Mouse (Mus musculus) embryonic stem cell, embryonic (primary cell): ENCODE data around the gene Mob1b.

ENCODE experiments used
- CTCF ChIA-PET, 4 experiments: fragments of 300-600 bp in 2 of 4; fragments of 350-600 bp in 2 of 4; sonication (Branson Sonifier 250); formaldehyde crosslinking; loops; one replicate each; lab custom pipeline; 2022; ENCODE audit warnings: inconsistent platforms in 2 of 4; lab: Charles Lee
- POLR2A ChIA-PET, 4 experiments: fragments of 300-600 bp in 2 of 4; fragments of 350-600 bp in 2 of 4; sonication (Branson Sonifier 250); formaldehyde crosslinking; loops; one replicate each; lab custom pipeline; 2022; ENCODE audit warnings: antibody characterized with exemption in 4 of 4, inconsistent platforms in 1 of 4; lab: Charles Lee

The Mob1b gene

DNA sequence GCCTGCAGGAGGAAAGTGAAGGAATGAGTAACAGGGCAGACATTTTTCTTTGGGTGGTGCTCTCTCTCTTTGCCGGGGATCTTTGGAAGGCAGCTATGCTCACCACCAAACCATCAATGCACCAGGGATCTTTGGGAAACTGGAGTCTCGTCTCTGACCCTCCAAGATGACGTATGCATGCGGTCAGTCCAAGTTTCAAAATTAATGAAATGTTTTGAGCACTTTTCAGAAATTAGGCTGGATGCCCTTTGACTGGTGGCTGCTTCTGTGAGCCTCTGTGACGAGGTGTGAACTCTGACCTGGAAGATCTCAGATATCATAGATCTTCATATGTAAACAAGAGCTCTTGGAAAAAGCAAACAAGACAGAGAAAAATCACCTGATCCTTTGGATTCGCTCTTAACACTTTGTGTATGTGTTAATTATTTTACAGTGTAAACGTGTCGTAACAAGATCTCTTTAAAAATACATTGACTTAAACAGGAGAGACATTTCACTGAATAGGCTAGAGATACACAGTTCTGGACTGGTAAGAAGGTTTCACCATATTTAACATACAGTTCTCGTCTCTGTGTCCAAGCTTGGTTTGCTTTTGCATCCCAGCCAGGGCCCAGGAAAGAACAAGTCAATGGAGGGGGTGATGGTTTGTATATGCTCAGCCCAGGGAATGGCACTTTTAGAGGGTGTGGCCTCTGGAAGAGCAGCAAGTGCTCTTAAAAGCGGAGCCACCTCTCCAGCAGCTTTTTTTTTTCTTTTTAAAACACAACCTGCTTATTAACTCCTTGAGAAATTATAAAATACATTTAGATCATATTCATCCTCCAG lies 29.8 kb upstream of the Mob1b start:
- POLR2A ChIA-PET, result interaction anchor here in 3 of 4 experiments (1.3 to 2.9 kb wide), 5 partner anchors 21 to 35 kb away, joined by 3 to 12 read pairs (median 3); partner anchors contain the start of gene Mob1b (in 2 of the 3)
- CTCF ChIA-PET, result interaction anchor here in 1 of 4 experiments (1.2 kb wide), 1 partner anchor 8 kb away, joined by 3 read pairs; no protein-coding TSS in a partner anchor

DNA sequence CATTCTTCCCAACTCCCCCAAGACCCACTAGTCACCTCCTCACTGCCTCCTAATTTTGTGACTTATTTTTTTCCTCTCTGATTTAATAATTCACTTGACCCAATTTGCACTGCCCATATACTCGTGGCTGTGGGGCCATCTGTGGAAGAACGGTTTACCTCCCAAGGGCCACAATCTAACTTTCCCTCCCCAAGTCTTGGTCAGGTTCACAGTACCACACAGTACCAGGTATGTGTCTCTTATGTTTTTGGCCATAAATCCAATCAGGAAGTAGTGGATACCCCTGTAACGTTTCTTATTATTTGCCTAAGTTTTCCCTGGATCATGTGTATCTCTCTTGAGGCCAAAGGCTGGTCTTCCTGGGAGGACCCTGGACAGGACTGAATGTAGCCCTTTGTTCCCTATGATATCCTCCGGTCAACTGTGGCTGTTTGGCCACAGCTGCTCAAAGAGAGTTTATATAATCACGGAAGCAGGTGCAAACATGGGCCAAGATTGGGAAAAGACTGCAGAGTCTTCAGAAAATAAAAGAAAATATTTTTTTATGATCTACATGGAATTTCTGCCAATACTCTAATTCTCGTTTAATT lies 29.1 kb upstream of the Mob1b start:
- CTCF ChIA-PET, result interaction anchor here in 1 of 4 experiments (0.6 kb wide), 1 partner anchor 327 kb away, joined by 3 read pairs; no protein-coding TSS in a partner anchor
- POLR2A ChIA-PET, result interaction anchor here in 1 of 4 experiments (1.8 kb wide), 1 partner anchor 29 kb away, joined by 7 read pairs; the partner anchor contains the start of gene Mob1b

DNA sequence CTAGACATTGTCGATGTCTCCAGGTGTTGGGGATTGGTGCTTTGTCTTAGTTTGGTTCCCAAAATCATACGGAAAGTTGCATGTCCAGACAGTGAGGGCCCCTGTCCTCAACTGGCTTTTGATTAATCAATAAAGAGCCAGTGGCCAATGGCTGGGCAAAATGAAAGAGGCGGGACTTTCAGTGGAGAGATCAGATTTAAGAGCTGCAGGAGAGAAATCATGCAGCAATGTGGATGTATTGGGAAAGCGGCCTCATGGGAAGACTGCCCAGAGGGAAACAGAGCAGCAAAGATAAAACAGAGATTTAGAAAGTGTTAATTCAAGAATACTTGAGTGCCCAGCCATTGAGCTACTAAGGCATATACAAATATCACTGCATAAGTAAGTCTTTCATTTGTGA lies 28.1 kb upstream of the Mob1b start:
- ChIA-PET POLR2A (interaction anchor here in 1 of 4 experiments (1.2 to 2.0 kb wide), 3 partner anchors 28 to 93 kb away, joined by 3 to 7 read pairs (median 4); partner anchors contain the start of gene Mob1b), CTCF (interaction anchor here in 2 of 4 experiments (0.6 to 1.3 kb wide), 2 partner anchors 55 to 174 kb away, joined by 3 to 8 read pairs; no protein-coding TSS in a partner anchor)

DNA sequence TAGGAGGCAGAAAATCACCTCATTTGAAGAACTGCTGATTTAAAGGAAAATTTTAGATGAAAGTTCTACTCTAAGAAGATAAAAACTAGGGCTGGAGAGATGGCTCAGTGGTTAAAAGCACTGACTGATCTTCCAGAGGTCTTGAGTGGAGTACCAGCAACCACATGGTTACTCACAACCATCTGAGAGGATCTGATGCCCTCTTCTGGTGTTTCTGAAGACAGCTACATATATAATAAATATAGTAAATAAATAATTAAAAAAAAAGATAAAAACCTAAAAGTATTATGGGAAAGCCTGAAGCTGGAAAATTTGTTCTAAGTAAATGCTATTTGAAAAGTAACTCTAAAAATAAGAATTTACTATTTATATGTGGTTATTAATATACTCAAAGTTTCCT lies 27.6 kb upstream of the Mob1b start:
- POLR2A ChIA-PET, result interaction anchor here in 1 of 4 experiments (1.2 to 2.0 kb wide), 3 partner anchors 28 to 94 kb away, joined by 3 to 7 read pairs (median 4); partner anchors contain the start of gene Mob1b
- CTCF ChIA-PET, result interaction anchor here in 3 of 4 experiments (0.6 to 1.3 kb wide), 4 partner anchors 56 to 807 kb away, joined by 3 to 8 read pairs (median 4); no protein-coding TSS in a partner anchor

DNA sequence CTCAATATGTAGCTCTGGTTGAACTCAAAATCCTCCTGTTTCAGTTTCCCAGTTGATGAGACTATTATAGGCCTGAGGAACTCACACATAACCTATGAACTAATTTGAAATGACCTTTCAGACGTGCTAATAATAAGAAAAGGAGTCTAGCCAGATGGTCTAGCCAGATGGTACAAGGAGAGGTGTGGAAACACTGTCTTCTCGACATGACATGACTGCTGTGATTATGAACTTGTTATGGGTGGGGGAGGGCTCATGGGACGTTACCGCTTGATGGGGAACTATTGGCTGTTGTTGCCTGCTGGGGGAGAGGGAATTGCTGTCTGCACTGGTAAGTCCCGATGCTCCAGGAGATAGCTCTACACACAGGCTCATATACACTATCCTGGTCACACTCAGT lies 23.4 kb upstream of the Mob1b start:
- POLR2A ChIA-PET, result interaction anchor here in 2 of 4 experiments (0.6 to 1.6 kb wide), 2 partner anchors 23 kb away, joined by 3 to 4 read pairs; partner anchors contain the start of gene Mob1b (in 2 of the 2)
- CTCF ChIA-PET, result no interaction called here

DNA sequence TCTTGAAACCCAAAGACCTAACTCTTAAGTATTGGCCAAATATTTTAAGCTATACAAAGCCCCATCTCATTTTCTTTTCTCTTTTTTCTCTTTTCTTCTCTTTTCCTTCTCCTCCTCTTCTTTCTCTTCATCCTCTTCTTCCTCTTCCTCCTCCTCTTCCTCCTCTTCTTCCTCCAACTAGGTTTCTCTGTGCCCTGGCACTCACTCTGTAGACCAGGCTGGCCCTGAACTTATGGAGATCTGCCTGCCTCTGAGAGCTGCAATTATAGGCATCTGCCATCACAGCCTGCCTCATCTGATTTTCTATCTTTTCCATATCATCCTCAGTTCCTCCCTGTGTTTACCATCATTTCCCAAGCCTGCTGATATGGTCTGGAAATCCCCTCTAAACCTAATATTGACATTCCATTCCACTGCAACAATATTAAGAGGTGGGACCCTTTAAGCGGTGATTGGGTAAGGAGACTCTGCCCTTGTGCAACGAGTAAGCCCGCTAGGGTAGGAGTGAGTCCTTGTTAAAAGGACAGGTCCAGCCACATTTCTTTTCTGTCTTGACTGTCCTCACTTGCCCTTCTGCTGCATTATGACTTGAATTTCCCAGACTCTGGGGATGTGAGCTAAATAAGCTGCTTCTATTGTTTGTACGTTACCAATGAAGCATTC lies 21.3 kb upstream of the Mob1b start:
- POLR2A ChIA-PET, result interaction anchor here in 1 of 4 experiments (5.7 kb wide), 1 partner anchor 21 kb away, joined by 20 read pairs; the partner anchor contains the start of gene Mob1b
- CTCF ChIA-PET, result interaction anchor here in 2 of 4 experiments (0.6 to 0.8 kb wide), 2 partner anchors 9 to 57 kb away, joined by 3 read pairs; no protein-coding TSS in a partner anchor

DNA sequence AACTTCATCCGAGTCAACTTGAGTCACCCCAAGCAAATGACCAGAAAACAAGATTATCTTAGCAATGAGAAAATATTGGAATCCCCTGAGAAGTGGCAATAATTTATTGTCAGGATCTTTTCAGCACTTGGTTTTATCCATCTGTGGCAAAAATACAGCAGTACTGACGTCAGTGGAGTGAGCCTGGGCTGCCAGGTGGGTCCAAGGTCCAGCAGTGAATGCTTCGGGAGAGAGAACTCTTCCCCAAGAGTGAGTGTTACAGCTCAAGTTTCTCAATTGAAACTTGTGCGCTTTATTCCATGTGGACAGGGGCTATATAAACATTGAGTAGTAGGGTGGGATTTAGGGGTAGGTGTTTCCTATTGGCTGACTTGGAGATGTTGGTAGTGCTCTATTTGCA lies 18.6 kb upstream of the Mob1b start:
- CTCF ChIA-PET, result interaction anchor here in 1 of 4 experiments (0.7 kb wide), 1 partner anchor 226 kb away, joined by 3 read pairs; no protein-coding TSS in a partner anchor
- POLR2A ChIA-PET, result interaction anchor here in 3 of 4 experiments (0.7 to 5.7 kb wide), 6 partner anchors 10 to 39 kb away, joined by 3 to 20 read pairs (median 4); partner anchors contain the start of gene Mob1b (in 3 of the 3)

DNA sequence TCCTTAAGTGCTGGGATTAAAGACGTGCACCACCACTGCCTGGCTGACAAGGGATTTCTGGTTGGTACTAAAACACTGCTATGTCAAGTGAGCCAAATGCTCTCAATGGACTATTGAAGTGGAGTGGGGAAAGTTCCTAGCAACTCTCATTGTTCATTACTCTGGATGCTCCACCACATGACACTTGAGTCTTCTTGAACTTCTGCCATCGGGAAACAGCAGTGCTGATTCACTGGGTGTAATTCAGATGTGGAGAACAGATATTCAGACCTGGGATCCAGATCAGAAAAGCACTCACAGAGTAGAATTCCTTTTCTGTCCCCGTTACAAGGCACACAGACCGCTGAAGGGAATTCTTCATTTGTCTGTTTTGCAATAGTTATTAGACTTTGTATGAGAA lies 17.1 kb upstream of the Mob1b start:
- CTCF ChIA-PET, result no interaction called here

DNA sequence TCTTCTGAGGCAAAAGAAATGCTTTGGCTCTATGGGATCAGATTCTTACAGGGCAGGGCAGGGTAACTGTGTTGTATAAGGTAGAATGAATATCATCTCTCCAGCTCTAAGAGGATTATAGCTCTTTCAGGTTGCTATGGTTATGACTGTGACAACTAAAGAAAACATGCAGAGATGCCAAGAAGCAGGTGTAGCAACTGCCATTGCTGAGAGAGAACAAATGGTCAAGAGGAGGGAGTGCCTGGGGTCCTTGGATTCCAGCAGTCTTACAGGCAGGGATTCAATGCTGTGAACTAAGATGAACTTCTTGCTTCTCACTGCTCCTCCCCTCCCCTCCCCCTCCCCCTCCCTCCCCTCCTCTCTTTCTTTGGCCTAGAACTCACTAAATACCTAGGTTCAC lies 9.5 kb upstream of the Mob1b start:
- POLR2A ChIA-PET, result interaction anchor here in 3 of 4 experiments (0.6 to 2.4 kb wide), 10 partner anchors 9 to 157 kb away, joined by 3 to 17 read pairs (median 3); partner anchors contain the start of genes Mob1b (in 3 of the 3), Dck (in 2 of the 3), Grsf1 (in 1 of the 3) and Utp3 (in 1 of the 3)

More for the DNA sequence above, 17.1 kb upstream of the Mob1b start:
- POLR2A ChIA-PET, result interaction anchor here in 1 of 4 experiments (5.7 kb wide), 1 partner anchor 17 kb away, joined by 20 read pairs; the partner anchor contains the start of gene Mob1b

DNA sequence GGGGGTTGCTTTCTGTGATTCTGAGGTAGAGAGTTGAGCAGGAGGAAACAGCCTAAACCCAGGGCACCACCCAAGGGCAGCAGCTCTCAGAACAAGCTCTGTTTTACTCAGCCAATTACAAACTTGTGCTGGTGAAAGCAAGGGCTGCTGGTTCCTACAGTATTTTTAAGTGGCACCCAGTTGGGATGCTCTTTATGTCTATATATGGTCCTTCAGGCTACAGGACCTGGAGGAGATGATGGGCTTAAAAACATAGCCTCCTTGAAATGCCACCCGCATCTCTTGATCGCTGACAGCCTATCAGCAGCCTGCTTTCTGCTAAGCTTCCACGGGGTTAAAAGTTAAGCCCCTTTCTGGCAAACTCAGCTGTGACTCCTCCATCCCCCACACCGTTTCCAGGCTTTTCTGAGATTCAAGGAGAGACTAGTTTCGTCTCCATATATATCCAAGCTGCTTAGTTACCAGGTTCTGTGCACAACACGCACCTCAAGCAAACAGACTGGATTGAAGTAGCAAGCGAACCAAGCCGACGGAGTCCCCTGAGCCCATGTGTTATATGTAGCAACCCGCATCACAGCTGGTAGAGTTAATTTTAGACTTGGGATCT lies 8.9 kb upstream of the Mob1b start:
- POLR2A ChIA-PET, result interaction anchor here in 3 of 4 experiments (0.6 to 2.4 kb wide), 14 partner anchors 8 to 158 kb away, joined by 3 to 17 read pairs (median 3); partner anchors contain the start of genes Mob1b (in 3 of the 3), Dck (in 2 of the 3), Utp3 (in 2 of the 3) and Grsf1 (in 1 of the 3)

More for the DNA sequence above, 9.5 kb upstream of the Mob1b start:
- CTCF ChIA-PET, result interaction anchor here in 1 of 4 experiments (1.3 kb wide), 1 partner anchor 22 kb away, joined by 4 read pairs; no protein-coding TSS in a partner anchor

DNA sequence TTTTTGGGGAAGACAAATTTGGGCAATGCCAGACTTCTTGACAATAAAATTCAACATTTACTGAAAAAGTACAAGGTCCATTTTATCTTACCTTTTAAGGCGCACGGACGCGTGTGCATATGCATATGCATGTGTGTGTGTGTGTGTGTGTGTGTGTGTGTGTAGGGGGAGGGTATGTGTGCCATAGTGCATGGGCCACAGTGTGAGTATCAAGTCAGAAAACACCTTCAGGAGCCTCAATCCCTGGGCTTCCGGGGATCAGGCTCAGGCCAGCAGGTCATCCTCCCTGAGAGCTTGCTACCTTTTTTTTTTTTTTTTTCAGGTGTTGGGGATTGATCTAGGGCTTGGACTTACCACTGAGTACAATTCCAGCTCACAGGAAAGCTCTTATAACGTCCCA lies 8.3 kb upstream of the Mob1b start:
- CTCF ChIA-PET, result interaction anchor here in 2 of 4 experiments (1.1 to 1.3 kb wide), 2 partner anchors 23 kb away, joined by 4 to 5 read pairs; no protein-coding TSS in a partner anchor
- POLR2A ChIA-PET, result interaction anchor here in 3 of 4 experiments (0.6 to 2.4 kb wide), 7 partner anchors 8 to 158 kb away, joined by 3 to 17 read pairs (median 4); partner anchors contain the start of genes Mob1b (in 2 of the 3) and Utp3 (in 1 of the 3)

More for the DNA sequence above, 8.9 kb upstream of the Mob1b start:
- CTCF ChIA-PET, result interaction anchor here in 2 of 4 experiments (1.1 to 1.3 kb wide), 2 partner anchors 22 kb away, joined by 4 to 5 read pairs; no protein-coding TSS in a partner anchor

DNA sequence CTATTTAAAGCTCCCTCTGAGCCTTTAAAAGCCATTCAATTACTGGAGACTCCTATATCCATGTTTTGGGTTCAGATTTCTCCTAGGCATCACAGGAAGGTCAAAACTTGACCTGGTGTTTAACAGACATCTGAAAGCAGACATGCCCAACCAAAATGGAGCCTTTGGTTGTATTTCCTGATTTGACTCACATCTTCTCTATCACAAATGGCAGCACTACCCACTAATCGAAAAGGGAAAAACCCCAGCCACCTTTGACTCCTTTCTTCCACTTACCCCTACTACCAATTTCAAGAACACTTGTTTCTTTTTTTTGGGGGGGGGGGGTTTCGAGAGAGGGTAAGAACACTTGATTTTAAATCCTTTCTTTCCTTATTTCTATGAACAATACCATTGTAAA lies 3.7 kb upstream of the Mob1b start:
- ChIA-PET CTCF (interaction anchor here in 1 of 4 experiments (0.7 kb wide), 1 partner anchor 17 kb away, joined by 3 read pairs; no protein-coding TSS in a partner anchor), POLR2A (interaction anchor here in 2 of 4 experiments (0.6 to 1.9 kb wide), 3 partner anchors 8 to 48 kb away, joined by 3 to 6 read pairs (median 3); partner anchors contain the start of gene Dck (in 1 of the 2))

DNA sequence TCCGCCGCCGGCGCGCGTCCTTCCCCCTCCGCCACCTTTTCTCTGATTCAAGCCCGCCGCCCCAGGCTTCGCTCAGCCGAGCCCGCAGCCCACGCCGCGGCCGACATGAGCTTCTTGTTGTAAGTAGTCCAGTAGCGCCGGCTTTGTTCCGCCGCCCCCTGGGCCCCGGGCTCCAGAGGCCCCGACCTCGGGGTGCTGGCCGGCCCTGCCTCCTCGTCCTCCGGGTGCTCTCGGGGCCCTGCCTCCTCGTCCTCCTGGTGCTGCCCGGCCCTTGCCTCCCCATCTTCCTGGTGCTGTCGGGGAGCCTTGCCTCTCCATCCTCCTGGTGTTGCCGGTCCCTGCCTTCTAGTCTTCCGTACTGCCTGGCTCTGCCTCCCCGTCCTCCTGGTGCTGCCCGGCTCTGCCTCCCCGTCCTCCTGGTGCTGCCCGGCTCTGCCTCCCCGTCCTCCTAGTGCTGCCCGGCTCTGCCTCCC lies 384 bp downstream of the Mob1b start:
- CTCF ChIA-PET, result interaction anchor here in 1 of 4 experiments (0.7 to 1.3 kb wide), 3 partner anchors 15 to 44 kb away, joined by 3 to 4 read pairs (median 3); partner anchors contain the start of gene Dck
- POLR2A ChIA-PET, result interaction anchor here (0.5 to 3.0 kb wide), 64 partner anchors 8 to 1646 kb away, joined by 3 to 55 read pairs (median 4); partner anchors contain the start of genes Dck (in 3 of the 4), Gm9958 (in 1 of the 4), Grsf1 (in 1 of the 4) and Rufy3 (in 1 of the 4)

DNA sequence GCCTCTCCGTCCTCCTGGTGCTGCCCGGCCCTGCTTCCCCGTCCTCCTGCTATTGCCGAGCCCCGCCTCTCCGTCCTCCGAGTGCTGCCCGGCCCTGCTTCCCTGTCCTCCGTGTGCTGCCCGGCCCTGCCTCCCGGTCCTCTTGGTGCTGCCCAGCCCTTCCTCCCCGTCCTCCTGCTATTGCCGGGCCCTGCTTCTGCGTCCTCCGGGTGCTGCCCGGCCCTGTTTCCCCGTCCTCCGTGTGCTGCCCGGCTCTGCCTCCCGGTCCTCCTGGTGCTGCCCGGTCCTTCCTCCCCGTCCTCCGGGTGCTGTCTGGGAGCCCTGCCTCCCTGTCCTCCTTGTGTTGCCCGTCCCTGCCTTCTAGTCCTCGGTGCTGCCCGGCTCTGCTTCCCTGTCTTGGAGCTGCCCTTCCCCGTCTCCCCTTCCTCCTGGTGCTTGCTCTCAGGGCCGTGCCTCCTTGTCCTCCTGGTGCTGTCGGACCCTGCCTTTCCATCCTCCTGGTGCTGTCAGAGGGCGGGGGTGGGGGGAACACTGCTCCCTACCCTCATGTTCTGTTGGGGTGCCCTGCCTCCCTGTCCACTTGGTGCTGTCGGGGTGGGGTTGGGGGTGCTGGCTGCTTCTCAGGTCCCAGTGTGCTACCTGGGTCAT lies 1.0 kb downstream of the Mob1b start:
- POLR2A ChIA-PET, result interaction anchor here in 3 of 4 experiments (0.6 to 3.0 kb wide), 19 partner anchors 8 to 156 kb away, joined by 3 to 55 read pairs (median 11); partner anchors contain the start of genes Dck (in 2 of the 3) and Rufy3 (in 1 of the 3)
- CTCF ChIA-PET, result no interaction called here

DNA sequence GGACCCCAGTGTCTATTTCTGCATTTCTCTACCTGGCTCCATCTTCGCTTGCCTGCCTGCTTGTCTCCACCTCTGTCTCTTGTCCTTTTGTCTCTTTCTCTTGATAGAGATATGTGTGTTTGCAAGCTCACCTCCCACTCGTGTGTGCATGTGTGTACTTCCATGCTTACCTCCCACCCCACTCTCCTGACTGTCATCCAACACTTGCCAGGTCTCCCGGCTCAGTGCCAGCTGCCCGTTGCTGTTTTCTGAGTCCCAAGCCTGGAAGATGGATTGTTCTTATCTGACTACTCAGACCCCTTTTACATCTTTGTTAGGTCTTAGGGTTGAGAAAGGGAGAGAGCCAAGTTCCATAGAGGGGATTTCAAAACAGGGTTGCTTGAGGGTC lies 1.6 kb downstream of the Mob1b start:
- ChIA-PET CTCF (no interaction called here), POLR2A (interaction anchor here in 3 of 4 experiments (0.6 to 2.8 kb wide), 4 partner anchors 12 to 37 kb away, joined by 3 to 11 read pairs (median 6); no protein-coding TSS in a partner anchor)
